Mouse (Mus musculus): ENCODE measurements at regions not wholly inside any gene's neighbourhood (a gene's known extent, or its start where the extent isn't known, plus 50 kb on each side); places are given as distances from the start of the nearest gene placed in this dataset.

DNA sequence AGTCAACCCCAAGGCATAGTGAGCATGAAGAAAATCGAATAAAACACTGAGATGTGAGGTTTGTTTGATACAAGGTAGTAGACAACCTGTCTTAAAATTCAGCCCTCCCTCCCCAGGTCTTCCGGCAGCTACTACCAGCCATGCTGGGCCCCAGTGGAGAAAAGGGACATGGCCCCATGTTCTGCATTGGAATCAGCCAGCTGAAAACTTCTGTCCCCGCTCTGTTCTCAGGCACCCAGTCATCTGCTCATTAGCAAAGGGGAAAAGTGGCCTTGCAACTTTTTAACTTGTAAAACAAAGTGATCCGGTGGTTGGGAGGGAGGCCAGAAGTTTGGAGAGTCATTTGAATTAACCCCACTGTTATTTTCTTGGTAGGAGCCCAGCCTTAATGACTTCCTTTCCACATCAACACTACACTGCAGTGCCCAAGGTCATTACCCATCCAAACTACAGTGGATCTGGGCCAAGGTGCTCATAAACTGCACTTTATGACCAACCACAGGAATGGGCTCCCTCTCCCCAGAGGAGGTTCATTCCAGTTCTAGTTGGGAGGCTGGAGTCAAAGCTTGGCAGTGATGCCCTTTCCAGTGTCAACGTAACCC lies 143.5 kb downstream of the Npy start:
- peaks cover 21% of the 10 kb centered on the region for H3K27me3 ChIP-seq
- H3K4me2 ChIP-seq (replicated peaks): no peak overlapping the region
- H3K9ac ChIP-seq: no peak overlapping the region
- peak; percentile 91 for ATAC-seq (ENCODE audit: low FRiP score, low read depth)
- peak overlapping the region; percentile 61; the same call in 1 of the 2 replicates for H3K27ac ChIP-seq
- no peak overlapping the region for H3K4me3 ChIP-seq
- H3K4me1 ChIP-seq: peaks cover 18% of the 10 kb centered on the region
- 26% methylated on average over 5 of the region's 5 CpGs for WGBS
- no peaks in the 10 kb centered on the region for H3K9me3 ChIP-seq
- no peaks in the 10 kb centered on the region for H3K36me3 ChIP-seq

DNA sequence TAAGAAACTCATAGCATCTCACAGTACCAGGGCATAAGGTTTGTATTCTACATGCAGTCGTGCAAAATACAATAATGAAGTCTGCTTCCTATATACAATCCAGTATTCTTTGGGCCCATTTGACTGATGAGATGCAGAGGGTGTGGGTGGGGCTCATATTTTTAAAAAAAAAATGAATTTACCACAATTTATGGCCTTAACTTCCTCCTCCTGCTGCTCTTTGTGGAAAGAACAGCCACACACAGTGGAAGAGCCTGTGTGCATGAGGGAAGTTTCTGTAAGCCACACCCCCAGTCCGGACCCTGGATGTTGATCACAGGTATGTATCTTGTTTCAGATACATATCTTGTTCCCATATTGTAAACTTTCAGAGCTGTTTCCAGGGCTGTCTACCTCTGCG lies 143.5 kb upstream of the Mpp6 start:
- no peaks in the 10 kb centered on the region for H3K36me3 ChIP-seq
- peak overlapping the region; percentile 61 for H3K27ac ChIP-seq
- H3K9me3 ChIP-seq: no peaks in the 10 kb centered on the region
- WGBS: 54% methylated on average over 3 of the region's 3 CpGs
- H3K4me3 ChIP-seq: no peak overlapping the region
- peaks cover 18% of the 10 kb centered on the region for H3K4me1 ChIP-seq
- H3K27me3 ChIP-seq: peaks cover 19% of the 10 kb centered on the region
- no peak overlapping the region for H3K9ac ChIP-seq
- ATAC-seq (ENCODE audit: low FRiP score, low read depth): peak; percentile 32; the same call in 1 of the 2 replicates
- no peak overlapping the region for H3K4me2 ChIP-seq (replicated peaks)

DNA sequence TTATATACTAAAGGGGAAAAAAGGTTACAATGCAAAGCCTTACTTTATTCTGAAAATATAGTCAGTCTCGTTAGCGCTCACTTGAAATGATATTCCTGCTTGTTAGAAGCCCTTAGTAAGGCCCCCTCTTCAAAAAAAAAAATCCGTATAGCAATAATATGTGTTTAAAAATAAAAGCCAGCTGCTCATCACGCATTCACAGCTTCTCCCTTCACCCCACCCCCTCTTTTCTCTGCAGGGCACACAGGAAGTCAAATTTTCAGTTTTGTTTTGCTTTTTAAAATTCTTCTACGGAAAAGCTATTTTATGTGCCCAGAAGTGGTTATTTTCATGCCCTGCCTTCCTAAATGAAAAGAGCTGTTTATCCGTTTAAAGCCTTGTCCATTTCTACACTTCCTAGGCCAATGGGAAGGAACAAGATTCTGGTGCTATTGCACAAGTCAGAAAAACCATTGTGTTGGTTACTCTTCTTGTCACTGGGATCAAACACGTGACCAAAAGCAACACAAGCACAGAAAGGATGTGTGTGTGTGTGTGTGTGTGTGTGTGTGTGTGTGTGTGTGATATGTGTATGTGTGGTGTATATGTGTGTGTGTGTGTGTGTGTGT lies 136.7 kb upstream of the Mpp6 start:
- Histone ChIP-seq H3K36me3 (no peaks in the 10 kb centered on the region), H3K4me3 (no peak overlapping the region), H3K9ac (no peak overlapping the region), H3K4me1 (peaks cover 12% of the 10 kb centered on the region; the same call in 1 of the 2 replicates), H3K9me3 (no peaks in the 10 kb centered on the region), H3K27ac (no peak overlapping the region), H3K4me2 (replicated peaks) (no peak overlapping the region), H3K27me3 (peaks cover 16% of the 10 kb centered on the region)
- ATAC-seq (ENCODE audit: low FRiP score, low read depth): no peak
- WGBS: 40% methylated on average over 7 of the region's 7 CpGs

GRCm38 (mm10) chr6:49977783-49978182 lies 132.3 kb upstream of the Mpp6 start:
- Histone ChIP-seq H3K27me3 (peaks cover 11% of the 10 kb centered on the region), H3K9ac (no peak overlapping the region), H3K9me3 (no peaks in the 10 kb centered on the region), H3K4me1 (peaks cover 16% of the 10 kb centered on the region), H3K27ac (no peak overlapping the region), H3K4me3 (no peak overlapping the region), H3K4me2 (replicated peaks) (no peak overlapping the region), H3K36me3 (no peaks in the 10 kb centered on the region)
- ATAC-seq (ENCODE audit: low FRiP score, low read depth): no peak
- WGBS: 64% methylated on average over 11 of the region's 11 CpGs

GRCm38 (mm10) chr6:49983740-49984139 lies 126.3 kb upstream of the Mpp6 start:
- WGBS: 84% methylated on average over 4 of the region's 4 CpGs
- H3K4me3 ChIP-seq: no peak overlapping the region
- H3K9ac ChIP-seq: no peak overlapping the region
- H3K4me1 ChIP-seq: peaks cover 30% of the 10 kb centered on the region
- no peaks in the 10 kb centered on the region for H3K36me3 ChIP-seq
- no peaks in the 10 kb centered on the region for H3K9me3 ChIP-seq
- no peak overlapping the region for H3K4me2 ChIP-seq (replicated peaks)
- no peak overlapping the region for H3K27ac ChIP-seq
- ATAC-seq (ENCODE audit: low FRiP score, low read depth): no peak
- peaks cover 6% of the 10 kb centered on the region; the same call in 1 of the 2 replicates for H3K27me3 ChIP-seq

- Histone ChIP-seq H3K4me1 (peaks cover 27% of the 10 kb centered on the region), H3K9ac (no peak overlapping the region), H3K36me3 (no peaks in the 10 kb centered on the region), H3K27me3 (no peaks in the 10 kb centered on the region), H3K4me3 (no peak overlapping the region), H3K27ac (no peak overlapping the region), H3K9me3 (no peaks in the 10 kb centered on the region), H3K4me2 (replicated peaks) (peak overlapping the region; percentile 10; the same call in 1 of the 2 replicates)
- WGBS: 7% methylated on average over 6 of the region's 6 CpGs
- peak; percentile 79; the same call in 1 of the 2 replicates for ATAC-seq (ENCODE audit: low FRiP score, low read depth)
Observed at GRCm38 (mm10) chr6:49985127-49985526, 124.9 kb upstream of the Mpp6 start.

DNA sequence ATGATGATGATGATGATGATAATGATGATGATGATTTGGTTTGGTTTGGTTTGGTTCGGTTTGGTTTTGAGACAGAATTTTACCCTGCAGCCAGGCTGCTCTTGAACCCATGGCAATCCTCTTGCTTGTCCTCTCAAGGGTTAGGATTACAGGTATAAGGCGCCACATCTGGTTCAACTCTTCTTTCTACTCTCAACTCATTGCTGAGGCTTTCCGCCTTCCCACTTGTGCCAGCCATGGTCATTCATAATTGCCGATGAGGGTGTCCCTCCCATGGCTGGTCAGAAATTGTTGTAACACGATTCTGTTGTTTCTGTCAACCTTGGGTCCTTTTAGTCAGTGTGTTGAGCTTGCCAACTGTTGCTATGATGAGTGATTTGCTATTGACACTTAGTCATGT lies 122.9 kb upstream of the Mpp6 start:
- 86% methylated on average over 5 of the region's 5 CpGs for WGBS
- no peaks in the 10 kb centered on the region for H3K27me3 ChIP-seq
- H3K9me3 ChIP-seq: no peaks in the 10 kb centered on the region
- no peak for ATAC-seq (ENCODE audit: low FRiP score, low read depth)
- no peak overlapping the region for H3K4me2 ChIP-seq (replicated peaks)
- H3K4me1 ChIP-seq: peaks cover 27% of the 10 kb centered on the region
- no peak overlapping the region for H3K4me3 ChIP-seq
- no peak overlapping the region for H3K9ac ChIP-seq
- no peak overlapping the region for H3K27ac ChIP-seq
- no peaks in the 10 kb centered on the region for H3K36me3 ChIP-seq

DNA sequence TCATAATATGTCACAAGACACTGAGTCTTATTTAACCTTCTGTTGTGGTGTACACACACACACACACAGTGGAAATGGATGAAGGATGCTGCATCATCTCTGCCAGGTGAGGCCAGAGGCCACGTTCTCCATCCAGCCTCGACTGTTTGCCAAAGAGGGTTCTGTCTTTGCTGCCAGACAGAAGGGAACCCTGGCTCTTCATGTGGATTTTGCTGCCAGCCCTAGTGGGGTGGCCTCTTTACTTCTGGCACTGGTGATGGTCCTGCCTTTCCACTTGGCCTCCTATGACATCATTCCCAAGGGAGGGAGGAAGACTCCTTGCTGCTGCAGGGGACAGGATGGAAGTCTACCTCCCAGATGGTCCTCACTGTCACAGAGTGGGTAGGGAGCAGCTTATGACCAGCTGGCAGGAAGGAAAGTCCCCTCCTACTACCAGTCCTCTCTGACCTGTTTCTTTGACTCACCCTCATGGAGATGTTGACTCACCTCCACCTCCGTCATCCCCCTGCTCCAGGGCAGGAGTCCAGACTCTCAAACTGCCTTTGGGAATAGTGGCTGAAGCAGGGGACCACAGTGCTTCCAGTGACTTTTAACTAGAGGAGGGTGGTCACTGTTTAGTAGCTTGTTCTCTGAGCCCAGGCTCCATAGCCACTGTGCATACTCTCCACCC lies 122.4 kb upstream of the Mpp6 start:
- WGBS: 92% methylated on average over 3 of the region's 3 CpGs
- Histone ChIP-seq H3K27ac (no peak overlapping the region), H3K4me1 (peaks cover 27% of the 10 kb centered on the region), H3K36me3 (no peaks in the 10 kb centered on the region), H3K9me3 (no peaks in the 10 kb centered on the region), H3K27me3 (no peaks in the 10 kb centered on the region), H3K4me3 (no peak overlapping the region), H3K4me2 (replicated peaks) (no peak overlapping the region), H3K9ac (no peak overlapping the region)
- ATAC-seq (ENCODE audit: low FRiP score, low read depth): no peak

- no peak overlapping the region for H3K4me3 ChIP-seq
- no peak overlapping the region for H3K4me2 ChIP-seq (replicated peaks)
- no peaks in the 10 kb centered on the region for H3K36me3 ChIP-seq
- no peak overlapping the region for H3K9ac ChIP-seq
- ATAC-seq (ENCODE audit: low FRiP score, low read depth): no peak
- 80% methylated on average over 9 of the region's 9 CpGs for WGBS
- peaks cover 19% of the 10 kb centered on the region for H3K4me1 ChIP-seq
- no peak overlapping the region for H3K27ac ChIP-seq
- no peaks in the 10 kb centered on the region for H3K9me3 ChIP-seq
- H3K27me3 ChIP-seq: no peaks in the 10 kb centered on the region
Observed at GRCm38 (mm10) chr6:49989585-49990521, 120.2 kb upstream of the Mpp6 start.

- ATAC-seq (ENCODE audit: low FRiP score, low read depth): no peak
Observed at GRCm38 (mm10) chr6:49990522-49990858, 119.6 kb upstream of the Mpp6 start.

DNA sequence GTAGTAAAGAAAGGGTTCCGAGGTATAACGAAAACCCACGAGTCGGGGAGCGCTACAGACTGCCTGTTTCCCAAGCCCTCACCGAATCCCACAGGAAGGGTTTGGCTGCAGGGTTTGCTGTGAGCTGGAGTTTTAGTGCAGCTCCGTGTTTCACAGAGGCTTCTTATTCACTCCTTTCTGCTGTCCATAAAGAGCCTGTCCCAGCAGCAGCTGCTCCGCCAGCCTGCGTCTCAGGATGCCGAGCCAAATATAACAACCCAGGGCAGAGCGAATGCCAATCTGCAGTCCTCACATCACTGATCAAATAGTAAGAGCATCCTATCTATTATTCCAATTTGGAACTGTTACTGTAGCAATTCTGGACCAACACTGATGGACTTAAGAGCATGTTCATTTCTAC lies 110.7 kb upstream of the Mpp6 start:
- no peak for ATAC-seq (ENCODE audit: low FRiP score, low read depth)
- Histone ChIP-seq H3K9ac (0 out of 2 replicates have a peak overlapping the region, but pooled peaks have one; percentile 8), H3K4me3 (0 out of 2 replicates have a peak overlapping the region, but pooled peaks have one; percentile 5), H3K4me2 (replicated peaks) (peak overlapping the region; percentile 48), H3K27me3 (peaks cover 11% of the 10 kb centered on the region; the same call in 1 of the 2 replicates), H3K9me3 (no peaks in the 10 kb centered on the region), H3K27ac (no peak overlapping the region), H3K4me1 (peaks cover 15% of the 10 kb centered on the region), H3K36me3 (no peaks in the 10 kb centered on the region)
- WGBS: 64% methylated on average over 11 of the region's 11 CpGs

More at GRCm38 (mm10) chr6:49990522-49990858, 119.6 kb upstream of the Mpp6 start:
- Histone ChIP-seq H3K4me1 (peaks cover 13% of the 10 kb centered on the region), H3K9ac (no peak overlapping the region), H3K4me3 (no peak overlapping the region), H3K36me3 (no peaks in the 10 kb centered on the region), H3K4me2 (replicated peaks) (no peak overlapping the region), H3K27ac (no peak overlapping the region), H3K27me3 (no peaks in the 10 kb centered on the region), H3K9me3 (no peaks in the 10 kb centered on the region)
- 61% methylated on average over 8 of the region's 8 CpGs for WGBS

DNA sequence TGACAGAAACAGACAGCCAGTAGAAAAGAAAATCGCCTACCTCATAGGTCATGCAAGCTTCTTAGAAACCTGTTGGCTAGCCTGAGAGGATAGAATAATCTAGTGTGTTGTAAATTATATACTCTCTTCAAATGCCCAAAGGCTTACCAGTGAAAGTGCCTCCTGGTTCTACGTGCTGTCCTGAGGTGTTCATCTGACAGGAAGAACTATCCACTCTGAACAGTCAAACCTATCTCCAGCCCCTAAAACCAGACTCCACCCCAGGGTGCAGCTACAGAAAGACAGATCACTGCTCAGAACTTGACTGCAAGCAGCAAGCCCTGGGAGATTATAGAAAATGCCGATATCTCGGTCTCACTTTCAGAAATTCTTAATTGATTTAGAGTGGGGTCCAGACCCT lies 102.0 kb upstream of the Mpp6 start:
- no peak overlapping the region for H3K4me3 ChIP-seq
- H3K9ac ChIP-seq: no peak overlapping the region
- peaks cover 31% of the 10 kb centered on the region for H3K4me1 ChIP-seq
- no peak for ATAC-seq (ENCODE audit: low FRiP score, low read depth)
- 42% methylated on average over 4 of the region's 4 CpGs for WGBS
- H3K9me3 ChIP-seq: no peaks in the 10 kb centered on the region
- no peak overlapping the region for H3K27ac ChIP-seq
- H3K4me2 ChIP-seq (replicated peaks): no peak overlapping the region
- no peaks in the 10 kb centered on the region for H3K36me3 ChIP-seq
- H3K27me3 ChIP-seq: no peaks in the 10 kb centered on the region; the same call in 1 of the 2 replicates

Measured in limb, embryonic 13.5 days (tissue).